Mouse (Mus musculus) frontal cortex, adult (tissue): ENCODE data around the gene S100pbp.

Experiments
- ATAC-seq: cut with Nextera tagmentation; 2 replicates; pipeline ENCODE4 v1.9.2; 2017; ENCODE audit warnings: mild to moderate bottlenecking, moderate library complexity, mixed read lengths; ENCODE audit not compliant: low TSS enrichment

The S100pbp gene

DNA sequence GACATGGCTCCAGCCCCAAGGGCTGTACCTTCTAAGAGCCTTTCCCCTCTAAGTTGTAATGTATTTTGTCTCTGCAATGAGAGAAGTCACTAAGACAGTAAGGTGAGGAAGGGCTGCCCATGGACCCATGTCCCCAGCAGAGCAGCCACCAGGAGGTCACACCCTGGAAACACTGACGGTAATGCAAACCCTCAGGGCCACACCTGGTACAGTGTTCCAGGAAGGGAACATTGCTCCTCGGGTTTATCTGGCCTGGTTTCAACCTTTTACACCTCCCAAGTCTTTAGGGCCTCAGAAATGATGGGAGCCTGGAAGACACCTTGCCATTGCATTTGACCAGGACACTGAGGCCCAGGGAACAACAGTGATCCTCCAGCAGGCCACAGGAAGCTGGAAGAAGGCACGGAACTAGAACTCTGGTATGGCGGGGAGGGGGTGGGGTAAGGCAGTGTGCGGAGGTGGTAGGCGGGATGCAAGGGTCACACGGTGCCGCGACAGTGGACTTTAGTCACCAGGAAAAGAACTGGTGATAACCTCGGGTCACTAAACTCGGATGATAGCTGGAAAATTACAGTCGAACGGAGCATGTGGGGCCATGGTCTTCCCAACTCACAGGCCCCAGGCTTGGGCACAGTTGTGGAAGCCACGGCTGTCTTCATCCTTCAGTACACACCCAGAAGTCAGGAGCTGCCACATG lies 87.2 kb downstream of the S100pbp start:
- no peak for ATAC-seq
